Mouse (Mus musculus) spleen, adult 18-20 months (tissue): ENCODE measurements around the gene Gm11032.
"Not testable (repeated sequence)": the region's sequence is repeated elsewhere in the genome, so short reads cannot be mapped to it uniquely, and the experiment has no call there.

Source experiments
- DNase-seq, 2 experiments: peaks; one replicate each; pipeline ENCODE4 v3.0.0; 2022; ENCODE audit warnings: mixed read lengths in 2 of 2

The Gm11032 gene

DNA sequence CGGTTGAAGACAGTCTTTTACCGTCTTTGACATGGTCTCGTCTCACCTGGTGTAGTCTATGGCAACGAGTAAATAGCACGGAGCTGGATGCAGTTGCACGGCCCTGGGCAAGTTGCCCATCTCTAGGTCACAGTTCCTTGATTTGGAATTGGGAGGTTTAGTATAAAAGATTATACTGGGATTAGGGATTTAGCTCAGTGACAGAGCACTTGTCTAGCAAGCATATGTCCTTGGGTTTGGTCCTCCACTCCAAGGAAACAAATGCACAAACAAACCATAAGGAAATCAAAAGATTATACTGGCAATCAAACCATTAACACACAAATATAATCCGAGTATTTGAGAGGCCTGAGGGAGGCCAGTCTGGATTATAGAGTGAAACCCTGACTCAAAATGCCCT lies 7.8 kb downstream of the Gm11032 start:
- DNase-seq: no peak

DNA sequence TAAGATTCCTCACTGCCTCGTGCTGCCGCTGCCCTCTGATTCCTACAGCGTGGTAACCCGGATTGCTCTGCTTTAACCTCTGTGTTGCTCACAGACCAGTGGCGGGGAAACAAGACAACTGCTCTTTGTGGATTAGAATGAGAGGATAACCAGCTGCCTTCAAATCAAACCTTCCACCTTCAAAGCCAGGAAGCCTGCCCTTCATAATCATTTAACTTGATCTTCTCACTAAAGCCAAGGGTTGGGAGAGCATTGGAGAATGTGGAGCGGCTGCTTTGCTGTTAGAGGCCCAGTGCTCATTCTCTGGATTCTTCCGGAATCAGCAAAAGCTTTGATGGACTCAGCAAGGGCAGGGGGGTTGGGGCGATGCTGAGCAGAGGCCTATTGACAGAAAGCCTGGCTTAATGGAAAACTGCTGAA lies 10.0 kb downstream of the Gm11032 start:
- no peak for DNase-seq

DNA sequence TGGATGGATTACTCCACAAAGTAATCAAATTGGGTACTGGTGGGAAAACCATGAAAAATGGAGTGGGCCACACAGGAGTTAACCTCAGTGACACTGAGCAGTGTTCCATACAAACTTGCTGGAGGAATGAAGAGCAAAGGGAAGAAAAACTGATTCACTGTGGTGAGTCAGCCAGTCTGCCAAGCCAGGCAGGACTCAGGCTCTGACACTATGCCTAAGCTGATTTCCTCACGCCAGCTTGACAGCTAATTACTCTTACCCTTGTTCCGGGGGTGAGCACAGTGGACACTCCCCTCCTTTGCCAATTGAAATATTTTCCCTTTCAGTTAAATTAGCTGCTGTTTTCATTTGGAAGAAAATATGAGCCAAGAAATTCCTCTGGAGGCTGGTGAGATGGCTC lies 13.6 kb downstream of the Gm11032 start:
- no peak for DNase-seq

DNA sequence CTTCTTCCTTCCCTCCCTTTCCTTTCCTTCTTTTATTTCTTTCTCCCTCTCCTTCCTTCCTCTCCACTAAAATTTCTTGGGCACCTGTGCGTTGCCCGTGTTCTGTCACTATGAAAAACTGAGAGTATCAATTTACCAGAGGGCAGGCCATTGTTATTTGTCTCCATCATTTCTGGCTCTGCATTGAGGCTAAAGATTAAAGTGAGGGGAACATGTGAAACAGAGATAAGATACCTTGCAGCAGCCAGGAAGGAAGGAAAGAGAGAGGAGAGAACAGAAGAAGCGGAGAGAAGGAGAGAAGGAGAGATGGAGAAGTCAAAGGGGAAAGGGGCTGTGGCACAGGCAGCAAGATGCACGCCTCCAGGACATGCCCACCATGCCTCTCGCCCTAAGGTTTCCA lies 14.5 kb downstream of the Gm11032 start:
- no peak for DNase-seq

DNA sequence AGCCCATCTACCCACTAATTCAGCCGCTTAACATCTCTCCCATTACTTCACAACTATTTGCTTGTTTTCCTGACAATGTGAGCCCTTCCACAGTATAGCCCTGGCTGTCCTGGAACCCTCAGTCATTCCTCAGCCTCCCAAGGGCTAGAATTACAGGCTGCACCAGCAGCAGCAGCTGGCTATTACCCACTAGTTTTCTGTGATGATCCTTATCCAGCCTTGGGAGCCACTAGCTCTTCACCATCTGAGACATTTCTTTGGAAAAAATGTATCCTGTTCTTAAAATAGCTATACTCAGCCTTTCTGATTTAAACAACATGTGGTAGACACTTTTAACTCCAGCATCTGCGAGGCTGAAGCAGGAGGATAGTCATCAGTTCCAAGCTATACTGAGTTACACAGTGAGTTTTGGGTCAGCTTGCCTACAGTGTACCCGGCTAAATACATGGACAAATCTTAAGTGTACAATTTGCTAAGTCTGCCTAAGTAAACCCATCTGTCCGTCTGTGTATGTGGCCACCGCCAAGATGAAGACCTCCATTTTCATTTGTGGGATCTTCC lies 17.0 kb downstream of the Gm11032 start:
- no peak for DNase-seq

DNA sequence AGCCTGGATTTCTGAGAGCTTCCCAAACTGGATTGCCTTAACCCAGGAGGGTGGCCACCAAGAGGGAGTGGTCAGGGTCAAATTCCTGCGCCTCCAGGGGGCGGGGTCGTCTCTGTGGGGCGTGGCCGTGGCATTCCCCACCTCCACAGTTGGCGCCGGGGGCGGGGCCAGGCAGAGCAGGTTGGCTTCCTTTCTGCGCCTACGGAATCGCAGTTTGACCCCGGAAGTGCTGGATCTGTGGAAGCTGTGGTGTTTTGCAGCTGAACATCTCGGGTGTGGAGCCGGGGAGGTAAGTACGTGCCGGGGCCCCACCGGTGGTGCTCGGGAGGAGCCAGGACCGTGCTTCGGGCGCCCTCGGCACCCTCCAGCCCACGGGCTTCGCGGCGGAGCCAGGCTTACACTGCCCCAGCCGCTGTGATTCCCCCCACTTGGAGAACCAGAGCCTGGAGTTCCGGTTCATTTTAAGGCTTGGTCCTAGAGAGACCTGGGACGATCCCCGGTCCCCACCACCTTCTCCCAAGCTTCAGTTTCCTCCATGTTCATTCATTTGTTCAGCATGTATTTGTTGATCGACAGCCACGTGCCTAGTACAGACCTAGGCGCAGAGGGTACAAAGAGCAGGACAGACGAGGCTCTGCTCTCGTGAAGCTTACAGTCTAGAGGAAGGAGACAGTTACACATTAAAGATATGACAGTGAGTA lies 17.8 kb downstream of the Gm11032 start, which contains the start of gene Ascc2:
TSS of gene Ascc2 (plus strand) at position 214 of the 701 bp plus-strand sequence.
- DNase-seq: peak; percentile 86 to 95

DNA sequence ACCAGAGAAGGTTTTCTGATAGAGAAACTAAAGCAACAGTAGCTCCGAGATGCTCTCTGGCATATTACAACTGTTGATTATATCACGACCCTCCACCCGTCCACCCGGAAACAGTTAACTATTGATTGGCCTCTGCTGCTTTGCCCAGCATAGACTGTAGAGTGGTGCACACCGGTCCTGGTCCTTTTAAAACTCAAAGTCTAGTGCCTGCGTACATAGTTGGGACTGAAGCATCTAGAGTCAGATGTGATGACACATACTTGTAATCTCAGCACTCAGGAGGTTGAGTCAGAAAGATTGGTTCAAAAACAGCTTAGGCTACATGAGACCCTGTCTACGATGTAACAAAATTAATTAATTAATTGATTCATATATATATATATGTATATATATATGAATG lies 18.4 kb downstream of the Gm11032 start:
- no peak for DNase-seq

DNA sequence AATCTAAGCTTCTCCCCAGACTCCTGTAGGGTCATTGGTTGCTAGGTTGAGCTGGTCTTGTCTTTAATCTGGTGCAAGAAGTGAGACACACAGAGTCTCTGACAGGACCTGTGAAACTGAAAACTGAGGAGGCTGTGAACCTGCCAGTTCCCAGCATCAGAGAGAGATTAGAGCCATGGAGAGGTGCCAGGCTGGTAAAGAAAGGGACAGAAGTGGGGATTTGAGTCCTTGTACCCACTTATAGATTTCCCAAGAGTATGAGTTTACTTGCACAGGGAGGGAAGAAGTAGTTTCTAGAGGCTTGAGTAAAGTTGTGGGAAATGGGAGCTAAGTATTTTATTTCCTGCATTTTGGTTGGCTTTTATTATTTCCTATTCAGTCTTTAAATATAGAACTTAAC lies 21.3 kb downstream of the Gm11032 start:
- no peak for DNase-seq

DNA sequence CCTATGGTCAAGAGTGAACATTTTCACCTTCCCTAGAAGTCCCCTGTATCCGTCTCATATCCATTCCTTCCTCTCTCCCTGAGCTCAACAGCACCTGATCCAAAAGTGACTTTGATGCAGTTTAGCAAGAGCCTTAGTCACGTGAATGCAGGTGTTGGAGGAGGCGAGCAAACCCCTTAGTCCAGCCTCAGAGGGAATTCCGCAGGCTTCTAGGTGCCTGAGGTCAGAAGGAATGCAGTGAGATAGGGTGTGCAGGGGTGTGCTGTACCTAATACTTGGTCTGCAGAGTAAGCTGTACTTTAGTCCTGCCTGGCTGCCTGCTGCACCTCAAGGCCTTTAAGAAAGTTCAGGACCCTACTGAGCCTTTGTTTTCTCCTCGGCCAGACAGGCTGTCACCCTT lies 23.9 kb downstream of the Gm11032 start:
- DNase-seq: no peak

DNA sequence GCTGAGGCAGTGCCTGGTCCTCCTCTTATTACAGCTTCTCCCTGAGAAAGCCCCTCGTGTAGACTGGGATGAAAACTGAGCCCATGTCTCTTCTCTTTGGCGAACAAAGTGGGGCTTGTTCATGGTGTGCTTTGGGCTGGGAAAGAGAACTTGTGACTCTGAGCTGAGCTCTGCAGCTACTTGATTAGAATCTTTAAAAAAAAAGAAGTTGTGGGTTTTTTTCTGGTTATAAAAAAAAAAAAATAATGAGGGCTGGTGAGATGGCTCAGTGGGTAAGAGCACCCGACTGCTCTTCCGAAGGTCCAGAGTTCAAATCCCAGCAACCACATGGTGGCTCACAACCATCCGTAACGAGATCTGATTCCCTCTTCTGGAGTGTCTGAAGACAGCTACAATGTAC lies 25.3 kb downstream of the Gm11032 start:
- not testable (repeated sequence) for DNase-seq

DNA sequence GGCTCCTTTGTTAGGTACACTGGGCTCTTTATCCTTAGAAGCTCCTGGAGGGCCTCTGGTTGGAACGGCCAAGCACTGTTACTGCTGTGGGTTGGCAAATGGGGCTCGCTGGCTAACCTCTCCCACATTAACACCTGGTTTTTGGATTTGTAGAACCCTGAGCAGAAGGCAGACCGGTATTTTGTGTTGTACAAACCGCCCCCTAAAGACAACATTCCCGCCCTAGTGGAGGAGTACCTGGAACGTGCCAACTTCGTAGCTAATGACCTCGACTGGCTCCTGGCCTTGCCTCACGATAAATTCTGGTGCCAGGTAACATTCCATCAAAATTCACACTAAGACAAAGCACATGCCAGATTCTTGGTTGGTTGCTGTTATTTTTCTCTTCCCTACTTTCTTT lies 26.5 kb downstream of the Gm11032 start:
- DNase-seq: no peak

DNA sequence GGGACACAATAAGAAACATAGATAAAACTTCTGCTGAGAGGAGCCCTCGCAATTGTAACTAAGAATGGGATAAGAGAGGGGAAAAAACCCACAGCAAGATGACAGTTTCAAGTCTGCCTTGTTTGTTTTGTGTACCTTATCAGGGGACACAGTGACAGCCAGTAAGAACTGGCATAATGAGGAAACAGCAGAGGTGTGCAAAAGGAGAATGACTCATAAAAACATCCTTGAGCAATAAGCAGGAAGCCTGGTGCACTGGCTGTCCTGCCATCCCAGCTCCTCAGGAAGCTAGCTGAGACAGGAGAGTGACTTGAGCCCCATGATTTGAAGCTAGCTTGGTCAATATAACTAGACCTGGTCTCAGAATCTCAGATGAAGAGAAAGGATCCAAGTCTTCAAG lies 40.0 kb downstream of the Gm11032 start:
- no peak for DNase-seq

DNA sequence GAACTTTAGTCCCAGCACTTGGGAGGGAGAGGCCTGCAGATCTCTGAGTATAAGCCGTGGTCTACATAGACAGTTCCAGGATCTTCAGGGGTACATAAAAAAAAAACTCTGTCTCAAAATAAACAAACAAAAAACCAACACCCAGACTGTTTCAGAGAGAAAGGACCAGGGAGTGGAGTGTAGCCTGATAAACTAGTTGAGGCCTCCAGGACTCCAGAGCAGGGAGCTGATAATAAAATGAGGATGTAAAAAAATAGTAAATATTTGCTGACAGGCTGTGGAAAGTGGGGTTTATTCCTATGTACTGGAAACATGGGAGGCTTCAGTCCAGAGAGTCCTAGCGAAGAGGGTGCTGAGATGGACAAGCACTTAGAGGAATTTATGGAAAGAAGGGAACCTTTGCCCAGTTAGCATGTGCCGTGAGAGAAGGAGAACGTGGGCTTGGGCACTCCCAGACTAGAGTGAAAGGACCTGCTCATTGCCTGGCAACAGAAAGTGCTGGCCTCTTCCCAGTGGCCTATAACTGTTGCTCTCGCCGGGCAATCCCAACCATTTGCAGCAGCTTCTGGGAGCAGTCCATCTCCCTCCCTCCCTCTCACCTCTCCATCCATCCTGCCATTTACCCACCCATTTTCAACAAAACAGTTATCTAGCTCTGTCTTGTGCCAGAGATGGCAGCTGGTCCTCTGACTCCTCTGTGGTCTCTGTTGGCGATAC lies 40.6 kb downstream of the Gm11032 start:
- DNase-seq: no peak

DNA sequence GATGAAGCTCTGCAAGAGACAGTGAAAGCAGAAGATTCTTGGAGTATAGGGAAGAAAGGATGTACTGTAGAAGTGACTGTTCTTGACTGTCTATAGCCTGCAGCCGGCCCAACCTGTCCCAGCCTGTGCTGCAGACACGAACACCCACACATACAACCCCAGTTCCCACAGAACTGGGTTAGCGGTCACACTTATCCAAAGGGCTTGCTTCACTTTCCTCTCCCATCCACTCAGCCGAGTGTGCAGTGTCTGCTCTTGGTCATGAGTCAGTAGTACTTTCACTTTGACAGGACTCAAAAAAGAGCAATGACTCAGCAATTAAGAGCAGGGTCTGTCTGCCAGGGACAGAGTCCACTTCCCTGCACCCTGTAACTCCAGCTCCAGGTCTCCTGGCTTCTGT lies 41.5 kb downstream of the Gm11032 start:
- no peak for DNase-seq

DNA sequence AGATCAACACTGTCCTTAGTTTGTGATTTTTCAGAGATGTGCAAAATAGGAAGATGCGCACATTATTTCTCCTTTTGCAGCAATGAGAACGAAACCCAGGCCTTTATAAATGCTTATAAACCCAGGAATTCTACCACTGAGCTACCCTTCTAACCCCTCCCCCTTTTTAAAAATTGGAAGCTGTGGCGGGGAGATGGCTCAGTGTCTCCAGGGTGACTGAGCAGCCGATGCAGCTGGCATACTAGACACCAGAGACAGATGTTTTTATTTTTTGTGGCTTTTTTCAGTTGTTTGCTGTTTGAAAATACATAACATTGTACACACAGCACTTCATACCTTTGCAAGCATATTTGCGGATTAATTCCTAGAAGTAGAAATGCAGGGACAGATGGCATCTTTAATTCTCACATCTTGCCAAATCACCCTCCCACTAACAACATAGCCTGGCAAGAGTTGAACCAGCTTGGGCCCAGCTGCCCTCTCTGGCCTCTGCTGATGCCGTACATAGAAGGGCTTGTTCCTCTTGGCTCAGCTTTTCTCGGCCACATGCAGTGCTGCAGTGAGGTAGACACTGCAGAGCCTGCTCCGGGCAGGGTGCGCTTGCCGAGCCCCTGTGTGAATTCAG lies 42.1 kb downstream of the Gm11032 start:
- no peak for DNase-seq

DNA sequence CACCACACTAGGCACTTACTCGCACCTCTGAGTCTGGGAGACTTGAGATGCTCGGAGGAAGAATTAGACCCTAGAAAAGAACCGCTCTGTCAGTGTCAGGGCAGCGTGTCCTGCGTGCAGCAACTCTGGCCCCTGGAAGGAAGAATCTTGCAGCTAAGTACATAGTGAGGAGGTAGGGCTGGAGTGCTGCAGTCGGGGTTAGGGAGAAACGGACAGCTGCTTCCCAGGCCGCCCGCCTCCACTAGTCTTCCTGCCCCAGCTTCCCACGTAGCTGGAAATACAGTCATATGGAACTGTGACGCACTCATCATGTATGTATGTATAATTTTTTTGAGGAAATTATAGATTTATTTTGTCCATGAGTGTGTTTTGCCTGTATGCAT lies 42.6 kb downstream of the Gm11032 start:
- no peak for DNase-seq
